Mouse (Mus musculus): ENCODE data around the gene Timm17a. TPM values are rescaled to one million over a fixed set of nuclear protein-coding genes. Genes with fewer than 3 reads are reported as not detected.

The Timm17a gene
- polyA plus RNA-seq, 1 experiment from 2014 or later, result 177 TPM

DNA sequence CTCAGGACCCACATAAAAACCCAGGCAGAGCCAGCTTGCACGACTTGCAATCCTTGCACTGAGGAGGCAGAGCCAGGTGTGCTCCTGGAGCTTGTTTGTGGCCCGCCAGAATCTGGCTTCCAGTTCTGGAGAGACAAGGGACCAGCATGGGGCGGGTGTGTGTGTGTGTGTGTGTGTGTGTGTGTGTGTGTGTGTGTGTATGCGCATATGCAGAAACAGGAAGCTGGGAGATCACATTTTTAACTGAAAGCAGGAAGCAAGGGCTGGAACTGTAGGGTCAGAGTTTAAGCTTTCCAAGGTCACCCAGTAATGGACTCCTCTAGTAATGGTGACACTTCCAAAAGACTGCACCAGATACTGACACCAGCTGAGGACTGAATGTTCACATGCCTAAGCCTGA, 30.4 kb upstream of the Timm17a start:
- Histone ChIP-seq H3K9me3 (ENCODE audit: low read depth, low read length) (no peaks in the 10 kb centered on the region), H3K36me3 (ENCODE audit: insufficient read depth) (no peaks in the 10 kb centered on the region), H3K27ac (ENCODE audit: low read depth) (no peak overlapping the region), H3K4me2 (no peak overlapping the region), H3K4me1 (ENCODE audit: insufficient read depth) (peaks cover 6% of the 10 kb centered on the region), H3K9ac (no peak overlapping the region), H3K27me3 (ENCODE audit: insufficient read depth, low read length) (no peaks in the 10 kb centered on the region), H3K4me3 (ENCODE audit: low read depth, low read length) (no peak overlapping the region)
- TF ChIP-seq CTCF (IDR thresholded peaks at IDR 0.05; ENCODE audit: low read depth), result no peak
- ATAC-seq (ENCODE audit: insufficient read depth), result no peak
- WGBS, result 53% methylated on average over 4 of the region's 4 CpGs
- no peak for DNase-seq

DNA sequence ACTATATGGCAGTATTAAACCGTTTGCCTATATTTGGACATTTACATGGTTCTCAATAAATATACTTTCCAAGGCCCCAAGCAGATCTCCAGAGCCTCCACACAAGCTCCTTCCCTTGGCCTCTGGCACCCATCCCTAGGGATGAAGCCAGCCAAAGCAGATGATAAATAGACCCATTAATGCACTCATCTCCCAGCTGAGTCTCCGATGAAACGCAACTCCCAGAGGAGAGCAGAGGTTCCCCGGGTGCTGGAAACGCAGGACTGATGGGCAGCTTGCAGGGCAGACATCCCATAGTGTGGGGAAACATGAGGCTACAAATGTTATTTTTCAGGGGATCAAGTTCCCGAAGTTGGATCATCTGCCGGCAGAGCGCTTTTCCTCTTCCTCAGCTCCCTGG, 28.4 kb upstream of the Timm17a start:
- TF ChIP-seq CTCF (IDR thresholded peaks at IDR 0.05; ENCODE audit: low read depth), result no peak

DNA sequence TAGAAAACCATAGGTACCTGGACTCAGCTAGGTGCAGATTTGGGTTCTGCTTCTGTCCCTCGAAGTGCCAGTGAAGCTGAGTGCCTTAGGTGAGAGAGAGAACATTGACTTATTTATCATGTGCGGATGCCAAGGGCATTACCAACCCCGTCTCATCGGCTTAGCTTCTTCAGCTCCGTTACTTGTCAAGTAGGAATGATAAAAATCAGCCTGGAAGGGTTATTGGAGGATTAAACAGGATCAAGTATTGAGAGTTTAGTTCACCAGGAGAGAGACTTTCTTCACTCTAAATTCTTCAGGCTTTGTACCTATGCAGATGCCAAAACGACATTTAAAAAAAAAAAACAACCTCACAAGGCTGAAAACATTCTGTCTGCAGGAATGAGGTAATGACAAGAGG, 17.0 kb upstream of the Timm17a start:
- no peak for DNase-seq
- no peaks in the 10 kb centered on the region for H3K36me3 ChIP-seq (ENCODE audit: insufficient read depth)
- H3K27me3 ChIP-seq (ENCODE audit: insufficient read depth, low read length), result no peaks in the 10 kb centered on the region
- no peak for ATAC-seq (ENCODE audit: insufficient read depth)
- H3K27ac ChIP-seq (ENCODE audit: low read depth), result no peak overlapping the region
- no peaks in the 10 kb centered on the region for H3K9me3 ChIP-seq (ENCODE audit: low read depth, low read length)
- WGBS, result 62% methylated on average over 6 of the region's 6 CpGs
- H3K4me3 ChIP-seq (ENCODE audit: low read depth, low read length), result no peak overlapping the region
- no peaks in the 10 kb centered on the region for H3K4me1 ChIP-seq (ENCODE audit: insufficient read depth)
- H3K9ac ChIP-seq, result no peak overlapping the region
- no peak overlapping the region for H3K4me2 ChIP-seq
- no peak for TF ChIP-seq CTCF (IDR thresholded peaks at IDR 0.05; ENCODE audit: low read depth)

More for the DNA sequence above, 28.4 kb upstream of the Timm17a start:
- WGBS, result 54% methylated on average over 8 of the region's 8 CpGs
- H3K36me3 ChIP-seq (ENCODE audit: insufficient read depth), result no peaks in the 10 kb centered on the region
- H3K27ac ChIP-seq (ENCODE audit: low read depth), result no peak overlapping the region
- H3K4me2 ChIP-seq, result no peak overlapping the region
- peak; percentile 27 for DNase-seq
- no peaks in the 10 kb centered on the region; the same call in 1 of the 2 replicates for H3K4me1 ChIP-seq (ENCODE audit: insufficient read depth)
- H3K9ac ChIP-seq, result no peak overlapping the region
- H3K9me3 ChIP-seq (ENCODE audit: low read depth, low read length), result no peaks in the 10 kb centered on the region
- no peak for ATAC-seq (ENCODE audit: insufficient read depth)
- H3K4me3 ChIP-seq (ENCODE audit: low read depth, low read length), result no peak overlapping the region
- no peaks in the 10 kb centered on the region for H3K27me3 ChIP-seq (ENCODE audit: insufficient read depth, low read length)

DNA sequence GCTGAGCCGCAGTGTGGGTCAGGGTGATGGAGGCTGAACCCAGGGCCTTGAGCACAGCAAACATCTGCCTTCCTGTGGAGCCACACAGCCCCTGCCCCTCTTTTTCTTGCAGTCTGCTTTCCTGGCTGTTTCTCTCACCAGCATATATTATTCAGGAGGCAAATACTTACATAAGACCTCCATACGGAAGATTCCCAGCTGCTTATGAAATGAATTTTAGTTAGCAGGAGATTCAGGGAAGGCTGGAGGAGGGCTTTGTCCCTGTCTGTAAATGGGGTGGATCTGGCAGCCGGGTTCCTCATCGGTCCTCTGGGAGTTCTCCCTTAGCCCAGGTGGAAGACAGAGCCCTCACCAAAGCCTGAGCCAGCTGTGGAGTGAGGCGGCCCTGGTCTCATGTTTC, 14.8 kb upstream of the Timm17a start:
- H3K4me2 ChIP-seq, result no peak overlapping the region
- H3K4me1 ChIP-seq (ENCODE audit: insufficient read depth), result no peaks in the 10 kb centered on the region
- no peak for TF ChIP-seq CTCF (IDR thresholded peaks at IDR 0.05; ENCODE audit: low read depth)
- no peak overlapping the region for H3K9ac ChIP-seq
- ATAC-seq (ENCODE audit: insufficient read depth), result no peak
- WGBS, result 57% methylated on average over 5 of the region's 5 CpGs
- DNase-seq, result no peak
- H3K36me3 ChIP-seq (ENCODE audit: insufficient read depth), result no peaks in the 10 kb centered on the region
- H3K27ac ChIP-seq (ENCODE audit: low read depth), result no peak overlapping the region
- H3K4me3 ChIP-seq (ENCODE audit: low read depth, low read length), result no peak overlapping the region
- H3K9me3 ChIP-seq (ENCODE audit: low read depth, low read length), result no peaks in the 10 kb centered on the region
- H3K27me3 ChIP-seq (ENCODE audit: insufficient read depth, low read length), result no peaks in the 10 kb centered on the region

DNA sequence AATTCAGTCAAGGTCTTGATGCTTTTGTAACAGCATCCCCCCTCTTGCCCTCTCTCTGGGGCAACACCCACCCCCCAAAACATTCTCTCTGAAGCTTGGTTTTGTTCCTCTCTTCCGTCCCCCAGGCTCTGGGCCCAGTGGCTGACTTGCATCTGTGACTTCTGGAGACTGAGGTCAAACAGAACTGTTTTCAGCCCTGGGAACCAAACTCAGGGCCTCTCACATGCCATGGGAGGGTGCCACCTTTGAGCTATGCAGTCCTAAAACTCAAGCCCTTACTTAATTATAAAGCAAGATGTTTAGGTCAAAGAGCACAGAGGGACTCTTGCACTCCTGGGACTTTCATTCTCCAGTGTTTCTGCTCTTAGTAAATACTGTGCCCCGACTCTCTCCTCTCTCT, 12.4 kb upstream of the Timm17a start:
- Histone ChIP-seq H3K4me1 (ENCODE audit: insufficient read depth) (no peaks in the 10 kb centered on the region), H3K27me3 (ENCODE audit: insufficient read depth, low read length) (no peaks in the 10 kb centered on the region), H3K9ac (no peak overlapping the region), H3K27ac (ENCODE audit: low read depth) (no peak overlapping the region), H3K4me3 (ENCODE audit: low read depth, low read length) (no peak overlapping the region), H3K36me3 (ENCODE audit: insufficient read depth) (no peaks in the 10 kb centered on the region), H3K9me3 (ENCODE audit: low read depth, low read length) (no peaks in the 10 kb centered on the region), H3K4me2 (peak overlapping the region; percentile 45)
- WGBS, result 75% methylated on average over 2 of the region's 2 CpGs
- ATAC-seq (ENCODE audit: insufficient read depth) (no peak), DNase-seq (no peak)
- no peak for TF ChIP-seq CTCF (IDR thresholded peaks at IDR 0.05; ENCODE audit: low read depth)

DNA sequence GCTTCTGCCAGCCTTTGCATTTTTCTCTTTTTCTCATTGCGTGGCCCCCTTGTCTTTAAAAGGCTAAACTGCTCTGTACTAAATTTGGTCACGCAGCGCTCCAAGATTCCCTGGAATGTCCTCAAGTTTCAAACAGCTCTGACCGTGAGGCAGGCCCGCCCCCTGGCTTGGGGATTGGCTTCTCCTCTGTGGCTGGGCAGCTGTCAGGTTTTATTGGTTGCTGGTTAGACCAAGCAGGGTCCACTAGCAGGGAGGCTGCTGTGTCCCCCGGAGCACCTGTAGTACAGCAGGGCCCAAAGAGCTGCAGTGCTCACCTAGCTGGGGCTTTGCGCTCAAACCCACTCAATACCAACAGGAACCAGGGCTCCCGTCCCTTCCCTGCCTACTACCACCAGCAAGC, 11.0 kb upstream of the Timm17a start, which contains the start of gene Lmod1:
TSS of gene Lmod1 (plus strand) at position 237 of the 400 bp plus-strand sequence.
- H3K9me3 ChIP-seq (ENCODE audit: low read depth, low read length), result no peaks in the 10 kb centered on the region
- peak within 1 kb of the TSS; percentile 45 for H3K4me2 ChIP-seq
- 7% methylated on average over 8 of the region's 8 CpGs for WGBS
- H3K4me1 ChIP-seq (ENCODE audit: insufficient read depth), result no peaks in the 10 kb centered on the region
- H3K36me3 ChIP-seq (ENCODE audit: insufficient read depth), result no peaks in the 10 kb centered on the region
- DNase-seq (peak; percentile 91), ATAC-seq (ENCODE audit: insufficient read depth) (peak; percentile 97)
- peak within 1 kb of the TSS; percentile 40; the same call in 1 of the 2 replicates for H3K9ac ChIP-seq
- peak within 1 kb of the TSS; percentile 13 for H3K4me3 ChIP-seq (ENCODE audit: low read depth, low read length)
- H3K27me3 ChIP-seq (ENCODE audit: insufficient read depth, low read length), result no peaks in the 10 kb centered on the region
- TF ChIP-seq CTCF (IDR thresholded peaks at IDR 0.05; ENCODE audit: low read depth), result peak; percentile 6; the same call in 1 of the 2 replicates
- peak within 1 kb of the TSS; percentile 75 for H3K27ac ChIP-seq (ENCODE audit: low read depth)

DNA sequence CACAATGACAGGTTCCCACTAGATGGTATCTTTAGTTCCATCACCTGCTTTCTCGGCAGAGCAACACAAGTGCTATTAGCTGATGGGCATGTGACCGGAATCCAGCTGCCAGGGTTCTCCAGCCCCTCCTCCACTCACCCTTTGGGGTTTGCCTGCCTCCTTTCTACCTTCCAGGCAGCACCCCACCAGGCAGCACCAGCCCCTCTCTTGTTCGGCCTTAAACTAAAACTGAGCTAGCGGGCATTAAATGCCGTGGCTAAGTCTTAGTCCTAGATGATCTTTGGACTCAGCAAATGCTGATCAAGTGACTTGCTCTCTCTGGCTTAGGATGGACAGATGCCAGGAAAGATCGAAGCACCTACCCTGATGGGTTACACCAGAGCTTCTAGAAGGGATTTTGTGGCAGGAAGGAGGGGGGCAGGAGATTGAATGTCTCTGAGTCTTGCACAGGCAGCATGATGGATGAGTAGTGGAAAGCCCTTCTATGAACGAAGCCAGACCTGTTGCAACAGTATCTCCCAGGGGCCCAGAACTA, 9.9 kb upstream of the Timm17a start:
- WGBS, result 66% methylated on average over 7 of the region's 7 CpGs

More for the DNA sequence above, 9.9 kb upstream of the Timm17a start:
- DNase-seq (no peak), ATAC-seq (ENCODE audit: insufficient read depth) (no peak)
- no peaks in the 10 kb centered on the region for H3K27me3 ChIP-seq (ENCODE audit: insufficient read depth, low read length)
- TF ChIP-seq CTCF (IDR thresholded peaks at IDR 0.05; ENCODE audit: low read depth), result no peak
- H3K4me3 ChIP-seq (ENCODE audit: low read depth, low read length), result no peak overlapping the region
- H3K36me3 ChIP-seq (ENCODE audit: insufficient read depth), result no peaks in the 10 kb centered on the region
- no peaks in the 10 kb centered on the region for H3K9me3 ChIP-seq (ENCODE audit: low read depth, low read length)
- H3K9ac ChIP-seq, result no peak overlapping the region
- no peaks in the 10 kb centered on the region for H3K4me1 ChIP-seq (ENCODE audit: insufficient read depth)
- no peak overlapping the region for H3K4me2 ChIP-seq
- no peak overlapping the region for H3K27ac ChIP-seq (ENCODE audit: low read depth)
